Mouse (Mus musculus): ENCODE measurements around the gene Tmem136. TPM values are rescaled to one million over a fixed set of nuclear protein-coding genes. Genes with fewer than 3 reads are reported as not detected.

Tmem136 gene
- total RNA-seq, 1 experiment, result 5.1 TPM

DNA sequence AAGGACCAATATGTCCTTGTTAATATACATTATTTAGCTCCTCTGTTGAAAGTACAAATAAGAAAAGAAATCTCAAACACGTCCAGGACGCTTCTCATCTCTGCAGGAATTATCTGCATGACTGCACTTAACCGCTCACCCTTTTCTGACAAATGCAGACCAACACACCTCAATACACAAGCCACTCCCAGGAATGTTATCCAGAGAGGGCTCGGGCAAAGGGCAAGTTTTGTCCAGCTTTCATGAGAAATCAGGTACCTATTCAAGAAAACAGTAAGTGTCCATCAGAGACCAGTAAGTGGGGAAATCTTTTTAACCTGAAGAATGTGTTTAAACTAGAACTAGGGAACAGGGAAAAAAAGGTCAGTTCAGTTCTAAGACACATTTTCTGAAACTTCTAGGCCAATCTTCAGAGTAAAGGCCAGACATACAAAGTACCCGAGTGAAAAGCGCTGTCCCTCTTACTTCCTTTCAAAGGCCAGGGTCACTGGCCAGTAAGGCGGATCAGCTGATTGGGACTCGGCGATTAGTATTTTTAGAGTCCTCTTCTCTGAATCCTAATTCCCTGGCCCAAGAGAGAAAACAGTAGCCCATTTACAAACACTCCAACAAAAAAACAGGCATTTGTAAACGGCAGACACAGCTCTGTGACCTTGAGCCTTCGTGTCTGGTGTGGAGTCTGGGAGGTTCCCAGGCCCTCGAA lies 788 bp downstream of the Tmem136 start:
- Histone ChIP-seq H3K4me1 (ENCODE audit: control insufficient read depth in 2 of 2, insufficient read depth in 2 of 2, low read length in 2 of 2, poor library complexity in 1 of 2) (peaks cover 0 to 2% of the 10 kb centered on the region in 2 experiments; a peak in 1 of 4 replicates), H3K9ac (ENCODE audit: insufficient read depth, low read depth, low read length, poor library complexity, severe bottlenecking) (peak overlapping the region; percentile 64), H3K4me3 (ENCODE audit: insufficient read depth in 1 of 2, low read depth in 1 of 2, low read length in 2 of 2, poor library complexity in 1 of 2, severe bottlenecking in 1 of 2) (peak overlapping the region; percentile 70 to 94), H3K36me3 (ENCODE audit: control insufficient read depth, insufficient read depth, low read length, poor library complexity, severe bottlenecking) (peaks cover 6% of the 10 kb centered on the region; the same call in 1 of the 2 replicates), H3K27ac (ENCODE audit: insufficient read depth, low read depth, low read length, poor library complexity, severe bottlenecking) (no peak overlapping the region), H3K9me3 (ENCODE audit: control insufficient read depth, insufficient read depth, low read depth, low read length) (no peaks in the 10 kb centered on the region)
- no peak for DNase-seq (ENCODE audit: low read depth, low spot score)
- in situ Hi-C loops (cut with MboI; ENCODE audit: low sequenced_read_pairs in 2 of 2, unreplicated experiment in 2 of 2), result no loop called here
- TF ChIP-seq MAFK (IDR thresholded peaks at IDR 0.05; ENCODE audit: insufficient read depth, low read depth, low read length) (no peak), ZC3H11A (IDR thresholded peaks at IDR 0.05; ENCODE audit: borderline replicate concordance, low read depth, low read length) (no peak), ZNF384 (IDR thresholded peaks at IDR 0.05; ENCODE audit: low read depth, low read length) (no peak), HCFC1 (IDR thresholded peaks at IDR 0.05; ENCODE audit: borderline replicate concordance, insufficient read depth, low read length) (no peak), CHD2 (IDR thresholded peaks at IDR 0.05; ENCODE audit: low read depth, low read length) (no peak)

DNA sequence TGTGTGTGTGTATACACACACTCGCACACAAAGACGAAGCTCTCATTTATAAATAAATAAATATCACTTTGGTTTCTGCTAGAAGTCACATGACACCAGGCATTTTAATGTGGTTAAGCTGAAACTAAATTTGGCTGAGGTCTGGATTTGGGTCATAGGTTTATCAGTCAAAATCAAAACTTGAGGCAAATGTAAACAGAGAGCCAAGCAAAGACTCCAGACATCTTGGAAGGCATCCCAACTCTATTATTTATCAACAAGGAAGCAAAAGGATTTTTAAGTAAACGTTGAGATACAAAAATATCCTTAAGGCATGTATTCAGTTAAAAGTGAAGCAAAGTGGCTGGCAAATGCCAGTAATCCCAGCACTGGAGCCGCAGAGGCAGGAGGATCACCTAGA lies 1.5 kb downstream of the Tmem136 start:
- in situ Hi-C loops (cut with MboI; ENCODE audit: low sequenced_read_pairs in 2 of 2, unreplicated experiment in 2 of 2), result no loop called here
- no peak for DNase-seq (ENCODE audit: low read depth, low spot score)
- no peaks in the 10 kb centered on the region for H3K9me3 ChIP-seq (ENCODE audit: control insufficient read depth, insufficient read depth, low read depth, low read length)
- no peak overlapping the region for H3K9ac ChIP-seq (ENCODE audit: insufficient read depth, low read depth, low read length, poor library complexity, severe bottlenecking)
- TF ChIP-seq MAFK (IDR thresholded peaks at IDR 0.05; ENCODE audit: insufficient read depth, low read depth, low read length), result no peak
- H3K27ac ChIP-seq (ENCODE audit: insufficient read depth, low read depth, low read length, poor library complexity, severe bottlenecking), result no peak overlapping the region
- H3K4me1 ChIP-seq (ENCODE audit: control insufficient read depth in 2 of 2, insufficient read depth in 2 of 2, low read length in 2 of 2, poor library complexity in 1 of 2), result peaks cover 0 to 2% of the 10 kb centered on the region in 2 experiments; a peak in 1 of 4 replicates
- peaks cover 6% of the 10 kb centered on the region; the same call in 1 of the 2 replicates for H3K36me3 ChIP-seq (ENCODE audit: control insufficient read depth, insufficient read depth, low read length, poor library complexity, severe bottlenecking)
- H3K4me3 ChIP-seq (ENCODE audit: insufficient read depth in 1 of 2, low read depth in 1 of 2, low read length in 2 of 2, poor library complexity in 1 of 2, severe bottlenecking in 1 of 2), result no peak overlapping the region

DNA sequence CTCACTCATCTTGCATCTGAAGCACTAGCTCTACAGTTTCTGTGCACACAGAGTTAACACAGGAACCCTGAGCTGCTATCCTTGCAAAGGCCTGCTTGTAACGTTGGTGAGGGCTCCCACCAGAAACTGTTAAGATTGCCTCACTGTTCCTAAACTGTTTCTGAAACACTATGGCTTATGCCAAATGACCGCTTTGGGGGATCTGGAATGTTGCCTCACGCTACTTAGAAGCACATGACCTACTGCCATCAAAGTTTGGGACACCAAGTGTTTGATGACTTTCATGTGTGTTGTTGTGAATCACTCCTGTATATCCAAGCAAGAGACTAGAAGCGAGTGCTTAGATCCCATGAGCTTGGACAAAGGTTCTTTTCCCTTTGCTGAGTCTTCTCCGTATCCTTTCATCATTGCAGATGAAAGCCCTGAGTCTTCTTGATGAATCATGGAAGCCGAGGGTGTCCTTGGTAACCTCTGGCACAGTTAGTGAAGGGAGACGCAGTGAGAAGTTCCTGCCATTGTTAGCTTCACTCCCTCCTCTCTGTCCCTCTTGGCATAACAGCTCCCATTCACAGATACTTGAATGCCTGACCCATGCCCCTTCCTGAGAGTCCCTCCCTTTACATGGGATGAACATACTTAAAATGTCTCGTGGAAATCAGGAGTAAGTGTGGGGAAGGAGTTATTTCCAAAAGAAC lies 5.9 kb downstream of the Tmem136 start:
- H3K9me3 ChIP-seq (ENCODE audit: control insufficient read depth, insufficient read depth, low read depth, low read length), result no peaks in the 10 kb centered on the region
- H3K36me3 ChIP-seq (ENCODE audit: control insufficient read depth, insufficient read depth, low read length, poor library complexity, severe bottlenecking), result peaks cover 6% of the 10 kb centered on the region; the same call in 1 of the 2 replicates
- H3K4me1 ChIP-seq (ENCODE audit: control insufficient read depth in 2 of 2, insufficient read depth in 2 of 2, low read length in 2 of 2, poor library complexity in 1 of 2), result peaks cover 2 to 5% of the 10 kb centered on the region in 2 experiments; a peak in 2 of 4 replicates
- no peak for TF ChIP-seq HCFC1 (IDR thresholded peaks at IDR 0.05; ENCODE audit: borderline replicate concordance, insufficient read depth, low read length)
- no peak for TF ChIP-seq ZC3H11A (IDR thresholded peaks at IDR 0.05; ENCODE audit: borderline replicate concordance, low read depth, low read length)
- TF ChIP-seq MAFK (IDR thresholded peaks at IDR 0.05; ENCODE audit: insufficient read depth, low read depth, low read length), result no peak
- TF ChIP-seq CHD2 (IDR thresholded peaks at IDR 0.05; ENCODE audit: low read depth, low read length), result no peak
- TF ChIP-seq ZNF384 (IDR thresholded peaks at IDR 0.05; ENCODE audit: low read depth, low read length), result no peak
- no peak overlapping the region for H3K27ac ChIP-seq (ENCODE audit: insufficient read depth, low read depth, low read length, poor library complexity, severe bottlenecking)
- no peak for DNase-seq (ENCODE audit: low read depth, low spot score)
- in situ Hi-C loops (cut with MboI; ENCODE audit: low sequenced_read_pairs in 2 of 2, unreplicated experiment in 2 of 2), result no loop called here
- H3K4me3 ChIP-seq (ENCODE audit: insufficient read depth in 1 of 2, low read depth in 1 of 2, low read length in 2 of 2, poor library complexity in 1 of 2, severe bottlenecking in 1 of 2), result no peak overlapping the region
- no peak overlapping the region for H3K9ac ChIP-seq (ENCODE audit: insufficient read depth, low read depth, low read length, poor library complexity, severe bottlenecking)

DNA sequence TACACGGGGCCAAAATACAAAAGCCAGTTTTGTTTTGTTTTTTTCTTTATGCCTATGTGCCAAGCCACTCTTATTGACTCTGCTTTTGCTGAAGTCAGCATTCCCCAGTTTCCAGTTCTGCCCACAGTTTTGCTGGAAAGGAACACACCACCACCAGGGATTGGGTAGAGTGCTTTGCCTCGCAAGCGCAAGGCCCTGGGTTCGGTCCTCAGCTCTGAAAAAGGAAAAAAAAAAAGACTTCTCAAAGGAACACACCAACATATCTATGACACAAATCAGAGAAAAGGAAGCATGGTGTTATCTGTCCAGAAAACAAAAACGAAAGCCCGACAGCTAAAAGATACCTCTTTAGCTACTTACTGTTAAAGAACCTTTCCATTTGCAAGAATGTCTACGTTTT lies 7.2 kb downstream of the Tmem136 start:
- DNase-seq (ENCODE audit: low read depth, low spot score), result no peak
- peaks cover 6% of the 10 kb centered on the region; the same call in 1 of the 2 replicates for H3K36me3 ChIP-seq (ENCODE audit: control insufficient read depth, insufficient read depth, low read length, poor library complexity, severe bottlenecking)
- TF ChIP-seq ZNF384 (IDR thresholded peaks at IDR 0.05; ENCODE audit: low read depth, low read length) (no peak), MAFK (IDR thresholded peaks at IDR 0.05; ENCODE audit: insufficient read depth, low read depth, low read length) (no peak), HCFC1 (IDR thresholded peaks at IDR 0.05; ENCODE audit: borderline replicate concordance, insufficient read depth, low read length) (no peak), CHD2 (IDR thresholded peaks at IDR 0.05; ENCODE audit: low read depth, low read length) (no peak), ZC3H11A (IDR thresholded peaks at IDR 0.05; ENCODE audit: borderline replicate concordance, low read depth, low read length) (no peak)
- no peak overlapping the region for H3K4me3 ChIP-seq (ENCODE audit: insufficient read depth in 1 of 2, low read depth in 1 of 2, low read length in 2 of 2, poor library complexity in 1 of 2, severe bottlenecking in 1 of 2)
- peaks cover 2 to 5% of the 10 kb centered on the region in 2 experiments; a peak in 3 of 4 replicates for H3K4me1 ChIP-seq (ENCODE audit: control insufficient read depth in 2 of 2, insufficient read depth in 2 of 2, low read length in 2 of 2, poor library complexity in 1 of 2)
- no peaks in the 10 kb centered on the region for H3K9me3 ChIP-seq (ENCODE audit: control insufficient read depth, insufficient read depth, low read depth, low read length)
- in situ Hi-C loops (cut with MboI; ENCODE audit: low sequenced_read_pairs in 2 of 2, unreplicated experiment in 2 of 2), result no loop called here
- H3K27ac ChIP-seq (ENCODE audit: insufficient read depth, low read depth, low read length, poor library complexity, severe bottlenecking), result no peak overlapping the region; the same call in 1 of the 2 replicates
- peak overlapping the region; percentile 56; the same call in 1 of the 2 replicates for H3K9ac ChIP-seq (ENCODE audit: insufficient read depth, low read depth, low read length, poor library complexity, severe bottlenecking)

Data from ES-E14 (cell line).